Mouse (Mus musculus) C3H10T1/2 (cell line): Measurements from ENCODE around the gene Pygm. TPM values are rescaled to one million over a fixed set of nuclear protein-coding genes. Genes with fewer than 3 reads are reported as not detected.

Source experiments
- polyA plus RNA-seq, 2 experiments: library from polyadenylated mRNA; unstranded; fragments of >200 nt; fragmentation: generic; extraction: Trizol; gene quantifications; one replicate each; pipeline ENCODE4 v1.2.1; 2012; ENCODE audit warnings: missing spikeins in 2 of 2

Gene Pygm
- polyA plus RNA-seq: 1 to 10 TPM in 1 of 2 experiments, under 1 TPM in 1; 0.06 to 3.8 TPM

GRCm38 (mm10) chr19:6384128-6384527 lies at the start of gene Pygm:
TSS of gene Pygm (plus strand) at chr19:6384399.

GRCm38 (mm10) chr19:6334673-6335457 lies 49.3 kb upstream of the Pygm start, which contains the start of gene Men1:
TSS of gene Men1 (plus strand) at chr19:6334979.

GRCm38 (mm10) chr19:6340524-6341452 lies 43.4 kb upstream of the Pygm start, which contains the start of gene Map4k2:
TSS of gene Map4k2 (plus strand) at chr19:6341135.

GRCm38 (mm10) chr19:6363411-6364240 lies 20.6 kb upstream of the Pygm start, which contains the start of gene Sf1:
TSS of gene Sf1 (plus strand) at chr19:6363690.

GRCm38 (mm10) chr19:6399285-6400095 lies 15.3 kb downstream of the Pygm start, which contains the start of gene Rasgrp2:
TSS of gene Rasgrp2 (plus strand) at chr19:6399340.

GRCm38 (mm10) chr19:6418233-6418879 lies 34.2 kb downstream of the Pygm start, which contains the start of gene Nrxn2:
TSS of gene Nrxn2 (plus strand) at chr19:6418731.

Other genes with a start within 250 kb of the Pygm start
- under 1 TPM in 1 of 2 experiments, not detected in 1; 0.14 TPM for gene Batf2, start 243.4 kb upstream of the Pygm start, polyA plus RNA-seq
- gene Arl2, start 242.9 kb upstream of the Pygm start, polyA plus RNA-seq: 100 to 1,000 TPM; 112 to 164 TPM
- not detected for gene Majin, start 200.0 kb upstream of the Pygm start, polyA plus RNA-seq
- 1 to 10 TPM in 1 of 2 experiments, under 1 TPM in 1; 0.33 to 3.6 TPM for gene Gpha2, start 158.0 kb upstream of the Pygm start, polyA plus RNA-seq
- gene Ppp2r5b, start 148.5 kb upstream of the Pygm start, polyA plus RNA-seq: 10 to 100 TPM; 11.0 to 23.1 TPM
- 10 to 100 TPM; 10.8 to 22.6 TPM for gene Atg2a, start 142.7 kb upstream of the Pygm start, polyA plus RNA-seq
- gene Ehd1, start 107.7 kb upstream of the Pygm start, polyA plus RNA-seq: 100 to 1,000 TPM; 138 to 139 TPM
- gene Cdc42bpg, start 77.9 kb upstream of the Pygm start, polyA plus RNA-seq: under 1 TPM; 0.04 to 0.26 TPM
- 10 to 100 TPM; 39.2 to 60.2 TPM for gene Men1, start 49.4 kb upstream of the Pygm start, polyA plus RNA-seq
- gene Map4k2, start 43.3 kb upstream of the Pygm start, polyA plus RNA-seq: 10 to 100 TPM in 1 of 2 experiments, 1 to 10 TPM in 1; 3.1 to 11.6 TPM
- 100 to 1,000 TPM in 1 of 2 experiments, 10 to 100 TPM in 1; 75.7 to 128 TPM for gene Sf1, start 20.7 kb upstream of the Pygm start, polyA plus RNA-seq
- 1 to 10 TPM in 1 of 2 experiments, under 1 TPM in 1; 0.01 to 2.2 TPM for gene Rasgrp2, start 14.9 kb downstream of the Pygm start, polyA plus RNA-seq
- under 1 TPM; 0.51 to 0.53 TPM for gene Nrxn2, start 34.3 kb downstream of the Pygm start, polyA plus RNA-seq
- gene Slc22a12, start 158.6 kb downstream of the Pygm start, polyA plus RNA-seq: not detected